Mouse (Mus musculus): ENCODE measurements around the gene Cers6. TPM values are rescaled to one million over a fixed set of nuclear protein-coding genes. Genes with fewer than 3 reads are reported as not detected.
A peak's percentile ranks its signal among the peaks of the same experiment; 100 is the strongest.

The Cers6 gene
- total RNA-seq, 2 experiments from 2014 or later = 7.9 to 11.4 TPM

- DNase-seq = no peak
These were observed 99.4 kb downstream of the Cers6 start for GRCm38 (mm10) chr2:68960620-68961019.

GRCm38 (mm10) chr2:68966360-68966759 lies 105.1 kb downstream of the Cers6 start:
- no peak for DNase-seq

GRCm38 (mm10) chr2:68968028-68968427 lies 106.8 kb downstream of the Cers6 start:
- no peak for DNase-seq

GRCm38 (mm10) chr2:68971840-68972239 lies 110.6 kb downstream of the Cers6 start:
- DNase-seq = no peak

- DNase-seq = no peak
These were observed 112.5 kb downstream of the Cers6 start for GRCm38 (mm10) chr2:68973753-68974152.

GRCm38 (mm10) chr2:68975286-68975685 lies 114.0 kb downstream of the Cers6 start:
- no peak for DNase-seq

- DNase-seq = no peak
These were observed 114.5 kb downstream of the Cers6 start for GRCm38 (mm10) chr2:68975780-68976179.

GRCm38 (mm10) chr2:68978244-68978643 lies 117.0 kb downstream of the Cers6 start:
- no peak for DNase-seq

GRCm38 (mm10) chr2:68978660-68979604 lies 117.7 kb downstream of the Cers6 start:
- DNase-seq = no peak

GRCm38 (mm10) chr2:68981302-68981701 lies 120.1 kb downstream of the Cers6 start:
- no peak for DNase-seq

GRCm38 (mm10) chr2:68981756-68982409 lies 120.6 kb downstream of the Cers6 start:
- DNase-seq = no peak

- DNase-seq = no peak
These were observed 121.7 kb downstream of the Cers6 start for GRCm38 (mm10) chr2:68982979-68983378.

GRCm38 (mm10) chr2:68983431-68983830 lies 122.2 kb downstream of the Cers6 start:
- peak; percentile 7 to 9 for DNase-seq

GRCm38 (mm10) chr2:68989117-68989516 lies 127.9 kb downstream of the Cers6 start:
- DNase-seq = no peak

GRCm38 (mm10) chr2:68992629-68993028 lies 131.4 kb downstream of the Cers6 start:
- no peak for DNase-seq

- no peak for DNase-seq
These were observed 133.2 kb downstream of the Cers6 start for GRCm38 (mm10) chr2:68994441-68994840.

- no peak for DNase-seq
These were observed 134.5 kb downstream of the Cers6 start for GRCm38 (mm10) chr2:68995723-68996122.

- no peak for DNase-seq
These were observed 135.0 kb downstream of the Cers6 start for GRCm38 (mm10) chr2:68996268-68996667.

- DNase-seq = no peak
These were observed 142.8 kb downstream of the Cers6 start for GRCm38 (mm10) chr2:69004001-69004400.

- DNase-seq = no peak
These were observed 150.2 kb downstream of the Cers6 start for GRCm38 (mm10) chr2:69011392-69011791.

- no peak for DNase-seq
These were observed 150.6 kb downstream of the Cers6 start for GRCm38 (mm10) chr2:69011860-69012259.

GRCm38 (mm10) chr2:69014241-69014640 lies 153.0 kb downstream of the Cers6 start:
- no peak for DNase-seq

- no peak for DNase-seq
These were observed 154.0 kb downstream of the Cers6 start for GRCm38 (mm10) chr2:69015172-69015724.
